Mouse (Mus musculus) liver, postnatal 0 days (tissue): ENCODE measurements around the gene Zfp784.

Experiments used
- CTCF ChIP-seq: sonication (generic); IDR thresholded peaks from 2 replicates; pipeline ENCODE4 v1.5.1; 2016; ENCODE audit warnings: antibody characterized with exemption, low read depth
- EP300 ChIP-seq: IDR thresholded peaks from 2 replicates; pipeline ENCODE4 v1.6.1; 2016; ENCODE audit warnings: antibody characterized with exemption, low read depth, mild to moderate bottlenecking

DNA sequence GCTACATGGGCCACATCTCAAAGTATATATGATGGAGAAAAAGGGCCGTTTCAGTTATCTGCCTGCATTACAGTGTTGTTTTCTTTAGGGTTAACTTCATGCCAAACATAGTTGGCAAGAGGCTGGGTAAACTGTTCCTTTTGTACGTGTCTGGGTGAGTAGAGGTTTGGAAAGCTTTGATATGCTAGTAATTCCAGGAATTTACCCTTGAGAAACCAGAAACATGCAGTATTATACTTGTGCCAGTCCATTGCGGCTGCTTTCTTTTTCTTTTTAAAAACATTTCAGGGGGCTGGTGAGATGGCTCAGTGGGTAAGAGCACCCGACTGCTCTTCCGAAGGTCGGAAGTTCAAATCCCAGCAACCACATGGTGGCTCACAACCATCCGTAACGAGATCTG is 41.3 kb downstream of the Zfp784 start:
- TF ChIP-seq CTCF: no peak
- TF ChIP-seq EP300: no peak
